Mouse (Mus musculus) kidney, adult 8-10 months (tissue): ENCODE data around the gene Sorcs2.

Source experiments
- DNase-seq, 2 experiments: peaks; one replicate each; pipeline ENCODE4 v3.0.0; 2022

Gene Sorcs2

DNA sequence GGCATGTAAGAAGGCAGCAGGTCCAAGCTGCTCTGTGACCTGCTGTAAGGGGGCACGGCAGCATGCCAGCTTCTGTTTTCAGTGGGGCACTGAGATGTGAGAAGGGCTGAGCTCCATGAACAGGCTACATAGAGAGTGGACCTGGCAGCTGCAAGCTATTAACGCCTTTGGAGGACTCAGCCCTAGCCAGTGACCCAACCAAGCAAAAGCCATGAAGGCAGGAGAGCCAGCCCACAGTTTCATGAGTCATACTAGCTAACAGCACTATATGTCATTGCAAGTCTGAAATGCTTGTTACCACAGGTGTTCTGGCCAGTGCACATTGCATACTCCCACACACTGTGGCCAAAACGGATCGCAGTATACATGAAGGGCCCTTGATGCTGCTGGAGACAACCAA lies 41.3 kb downstream of the Sorcs2 start:
- no peak for DNase-seq

DNA sequence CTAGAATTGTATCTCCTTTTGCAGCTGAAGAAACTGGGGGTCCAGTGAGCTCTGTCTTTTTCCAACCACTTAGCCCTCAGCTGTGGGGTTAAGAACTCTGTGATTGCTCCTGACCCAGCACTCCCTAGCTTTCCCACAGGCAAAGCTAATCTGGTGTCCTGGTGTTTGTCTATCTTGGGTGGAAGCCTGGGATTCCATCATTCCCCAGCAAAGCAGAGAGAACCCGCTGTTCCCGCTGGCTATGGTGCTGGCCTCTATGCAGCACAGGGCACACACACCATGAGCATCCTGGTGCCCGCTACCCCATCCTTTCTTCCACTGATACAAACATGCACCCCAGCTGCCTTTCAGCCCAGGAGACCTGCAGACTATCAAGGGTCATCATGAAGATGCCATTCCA lies 42.3 kb downstream of the Sorcs2 start:
- DNase-seq: no peak

GRCm38 (mm10) chr5:36353679-36354078 lies 44.3 kb downstream of the Sorcs2 start:
- DNase-seq: no peak

DNA sequence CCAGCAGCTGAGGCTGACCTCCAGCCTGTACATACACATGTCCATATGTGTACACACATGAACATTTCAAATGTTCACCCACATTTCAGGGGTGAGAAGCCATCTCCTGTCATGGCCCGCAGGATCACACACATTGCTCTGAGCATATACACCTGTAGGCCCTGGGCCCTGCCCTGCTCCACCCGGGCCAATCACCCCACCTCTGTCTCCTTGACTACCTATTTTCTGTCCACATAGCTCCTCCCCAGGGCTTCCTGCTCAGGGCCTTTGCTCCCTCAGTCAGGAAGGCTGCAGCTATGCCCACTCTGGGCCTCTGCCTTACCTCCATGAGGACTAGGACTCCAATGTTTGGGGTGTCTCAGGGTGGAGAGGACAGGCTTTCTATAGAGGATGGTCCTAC lies 44.7 kb downstream of the Sorcs2 start:
- DNase-seq: no peak

DNA sequence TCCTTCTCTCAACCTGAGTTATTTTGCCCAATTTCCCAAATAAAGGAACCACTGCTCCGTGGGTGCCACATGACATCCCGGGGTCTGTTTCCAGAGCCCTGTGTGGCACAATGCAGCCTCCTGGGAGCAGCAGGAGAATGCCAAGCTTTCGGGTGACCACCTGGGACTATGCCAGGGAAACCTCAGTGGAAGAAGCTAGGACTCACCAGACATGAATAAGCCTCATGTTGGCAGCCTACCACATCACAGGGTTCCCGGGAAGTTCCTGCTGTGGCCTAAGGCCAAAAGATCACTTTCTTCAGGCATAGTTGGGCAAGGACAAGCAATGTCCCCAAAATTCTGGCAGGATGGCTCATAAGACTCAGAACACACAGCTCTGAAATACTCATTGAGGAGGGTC lies 51.2 kb downstream of the Sorcs2 start:
- DNase-seq: no peak

GRCm38 (mm10) chr5:36339283-36339682 lies 58.7 kb downstream of the Sorcs2 start:
- DNase-seq: no peak

DNA sequence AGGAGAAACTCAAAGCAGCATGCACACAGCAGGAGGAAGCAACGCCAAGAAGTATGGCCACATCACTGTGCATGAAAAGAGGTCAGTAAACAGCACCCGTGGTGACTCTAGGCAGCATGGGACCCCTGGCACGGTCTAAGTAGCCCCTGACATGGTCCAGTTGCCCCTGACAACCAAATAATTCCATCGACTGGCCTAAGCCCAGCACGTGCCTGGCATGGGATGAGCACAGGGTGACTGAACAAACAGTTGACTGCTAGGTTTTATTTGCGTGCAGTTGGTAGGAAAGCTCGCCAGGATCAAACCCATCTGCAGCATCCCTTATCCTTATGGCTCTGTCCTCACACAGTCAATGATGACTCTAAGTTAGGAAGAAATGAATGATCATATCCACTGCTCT lies 61.7 kb downstream of the Sorcs2 start:
- no peak for DNase-seq

DNA sequence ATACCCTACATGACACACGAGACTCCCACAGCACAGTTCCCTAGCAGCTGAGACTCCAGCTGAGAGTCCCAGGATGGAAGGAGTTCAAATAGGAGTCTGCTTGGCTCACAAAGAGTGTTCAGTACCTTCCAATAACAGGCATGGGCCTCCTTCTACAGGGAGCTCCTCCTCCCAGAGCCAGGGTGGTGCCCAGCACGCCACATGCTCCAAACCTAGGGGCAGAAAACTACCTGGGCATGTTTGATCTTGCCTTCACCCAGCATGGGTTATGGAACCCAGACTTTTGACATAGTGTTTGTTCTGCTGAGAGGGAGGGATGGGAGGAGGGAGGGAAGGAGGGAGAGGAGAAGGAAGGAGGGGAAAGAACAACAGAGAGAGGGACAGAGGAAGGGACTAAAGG lies 62.3 kb downstream of the Sorcs2 start:
- no peak for DNase-seq

DNA sequence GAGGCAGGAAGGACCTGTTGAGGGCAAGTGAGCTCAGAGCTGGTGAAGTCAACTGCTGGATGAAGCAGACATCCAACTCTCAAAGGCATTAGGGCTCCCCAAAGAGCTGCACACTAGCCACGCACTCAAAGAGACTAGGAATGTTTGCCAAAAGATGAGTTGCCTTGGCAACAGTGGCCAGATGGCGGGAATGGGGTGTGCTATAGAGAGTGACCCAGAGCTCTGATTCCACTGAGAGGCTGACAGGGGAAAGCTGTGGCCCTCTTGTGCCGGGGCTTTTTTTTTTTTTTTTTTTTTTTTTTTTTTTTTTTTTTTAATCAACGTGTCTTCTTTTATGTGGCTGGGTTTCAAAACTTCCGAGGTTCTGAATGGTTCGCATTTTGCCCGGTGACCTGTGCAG lies 63.7 kb downstream of the Sorcs2 start:
- DNase-seq: no peak

GRCm38 (mm10) chr5:36330472-36331155 lies 67.3 kb downstream of the Sorcs2 start:
- DNase-seq: peak; percentile 75 to 86

GRCm38 (mm10) chr5:36326057-36327010 lies 71.6 kb downstream of the Sorcs2 start:
- no peak for DNase-seq

GRCm38 (mm10) chr5:36324140-36324572 lies 73.8 kb downstream of the Sorcs2 start:
- no peak for DNase-seq

GRCm38 (mm10) chr5:36323526-36323925 lies 74.4 kb downstream of the Sorcs2 start:
- DNase-seq: peak; percentile 52 to 81

GRCm38 (mm10) chr5:36321581-36321980 lies 76.4 kb downstream of the Sorcs2 start:
- DNase-seq: no peak

DNA sequence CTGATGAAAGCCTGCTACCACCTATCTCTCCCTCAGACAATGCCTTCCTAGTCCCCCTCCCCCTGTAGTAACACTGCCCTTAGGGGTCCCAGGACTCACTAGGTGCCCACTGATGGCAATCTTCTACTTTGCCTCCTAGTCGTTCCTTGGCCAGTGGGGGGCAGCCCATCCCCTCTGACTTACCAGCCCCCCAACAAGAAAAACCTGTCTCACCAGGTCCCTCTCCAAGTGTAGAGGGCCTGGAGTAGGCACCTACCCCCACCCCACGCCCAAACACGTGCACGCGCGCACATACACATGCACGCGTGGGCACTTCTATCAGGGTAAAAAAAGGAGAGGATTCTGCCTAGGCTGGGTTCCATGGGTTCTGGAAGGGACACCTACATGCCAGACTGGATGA lies 77.3 kb downstream of the Sorcs2 start:
- no peak for DNase-seq

DNA sequence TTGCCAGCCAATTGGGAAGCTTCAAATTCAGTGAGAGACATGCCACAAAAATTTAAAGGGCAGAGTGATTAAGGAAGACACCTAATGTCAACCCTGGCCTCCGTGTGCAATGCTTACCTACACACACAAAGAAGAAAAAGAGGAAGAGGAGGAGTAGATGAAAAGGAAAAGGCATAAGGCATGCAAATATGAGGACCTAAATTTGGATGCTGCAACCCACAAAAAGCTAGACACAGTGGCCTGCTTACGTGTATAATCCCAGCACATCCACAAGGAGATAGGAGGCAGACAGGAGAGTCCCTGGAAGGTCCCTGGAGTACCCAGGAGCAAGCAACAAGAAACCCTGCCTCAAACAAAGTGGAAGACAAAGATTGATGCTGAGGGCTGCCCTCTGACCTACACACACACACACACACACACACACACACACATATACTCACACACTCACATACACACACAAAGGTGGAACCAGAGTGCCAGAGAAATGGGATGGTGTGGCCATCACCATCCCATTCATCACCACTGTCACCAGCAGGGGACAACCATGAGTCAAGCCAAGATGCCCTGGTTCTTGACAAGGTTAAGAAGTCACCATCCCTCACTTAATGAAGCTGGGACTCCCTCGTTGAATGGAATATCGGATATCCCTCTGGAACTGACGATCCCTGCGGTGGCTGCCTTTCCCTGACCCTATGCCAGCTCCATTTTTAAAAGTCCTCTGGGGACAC lies 80.1 kb downstream of the Sorcs2 start:
- no peak for DNase-seq

DNA sequence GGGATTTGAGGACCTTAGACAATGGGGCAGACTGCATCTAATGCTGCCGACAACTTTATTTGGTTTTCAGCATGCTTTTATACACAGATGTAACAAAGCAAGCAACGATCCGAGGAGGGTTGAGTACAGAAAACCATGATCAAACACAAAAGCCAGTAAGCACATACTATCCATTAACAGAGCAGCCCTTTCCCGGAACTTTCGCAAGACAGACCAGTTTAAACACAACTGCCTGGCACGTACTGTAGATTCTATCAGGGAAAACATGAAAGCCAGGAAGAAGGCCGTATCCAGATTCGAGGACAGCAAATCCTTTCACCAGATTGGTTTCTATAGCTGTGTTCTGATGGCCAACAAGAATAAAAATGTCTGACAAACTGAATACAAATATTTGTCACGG lies 82.8 kb downstream of the Sorcs2 start:
- DNase-seq: no peak

- DNase-seq: peak; percentile 56 to 59
Measured at GRCm38 (mm10) chr5:36313353-36314079, 84.4 kb downstream of the Sorcs2 start.

DNA sequence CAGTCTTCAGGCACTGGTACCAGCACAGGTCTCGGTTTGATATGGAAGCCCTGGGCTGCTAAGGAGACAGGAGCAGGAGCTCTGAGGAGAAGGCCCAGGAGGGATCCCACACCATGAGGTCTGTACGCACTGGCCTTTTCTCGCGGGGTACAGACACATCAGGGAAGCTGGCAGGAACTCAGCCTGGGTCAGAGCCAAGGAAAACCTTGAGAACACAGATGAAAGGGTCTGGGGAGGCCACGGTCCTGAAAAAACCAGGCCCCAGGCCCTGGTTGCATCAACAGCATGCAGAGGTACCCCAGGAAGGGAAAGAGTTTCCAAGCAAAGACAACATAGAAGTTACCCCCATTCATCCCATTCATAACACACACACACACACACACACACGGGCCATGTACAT lies 85.0 kb downstream of the Sorcs2 start:
- no peak for DNase-seq

DNA sequence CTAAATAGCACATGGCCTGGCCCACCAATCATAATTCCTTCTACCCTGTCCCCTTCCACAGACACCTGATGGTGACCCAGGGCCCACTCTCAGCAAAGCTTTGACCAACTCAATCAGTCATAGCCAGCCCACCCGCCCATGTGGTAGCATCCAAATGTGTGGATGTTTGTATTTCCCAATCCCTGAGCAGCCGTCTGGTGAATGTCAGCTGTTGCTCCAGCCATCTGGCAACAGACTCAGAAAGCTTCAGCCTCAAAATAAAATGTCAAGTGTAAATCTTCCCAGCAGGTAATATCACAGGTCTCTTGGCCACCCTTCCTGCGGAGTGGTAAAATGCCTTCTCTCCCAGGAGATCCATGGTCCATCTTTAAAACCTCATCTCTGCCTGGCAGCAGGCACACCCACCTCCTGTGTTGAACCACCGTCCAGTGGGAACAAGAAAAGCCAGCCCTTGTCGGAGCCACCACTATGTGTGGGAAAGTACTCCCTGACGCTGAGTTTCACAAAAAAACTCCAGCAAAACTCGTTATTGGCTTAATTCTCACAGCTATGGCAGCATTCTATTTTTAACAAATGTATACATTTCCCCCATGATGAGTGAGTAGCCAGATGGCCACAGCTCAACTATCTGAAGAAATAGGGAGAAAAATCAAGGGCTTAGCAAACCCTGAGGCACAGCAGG lies 93.5 kb downstream of the Sorcs2 start:
- no peak for DNase-seq

GRCm38 (mm10) chr5:36301166-36301565 lies 96.8 kb downstream of the Sorcs2 start:
- no peak for DNase-seq

DNA sequence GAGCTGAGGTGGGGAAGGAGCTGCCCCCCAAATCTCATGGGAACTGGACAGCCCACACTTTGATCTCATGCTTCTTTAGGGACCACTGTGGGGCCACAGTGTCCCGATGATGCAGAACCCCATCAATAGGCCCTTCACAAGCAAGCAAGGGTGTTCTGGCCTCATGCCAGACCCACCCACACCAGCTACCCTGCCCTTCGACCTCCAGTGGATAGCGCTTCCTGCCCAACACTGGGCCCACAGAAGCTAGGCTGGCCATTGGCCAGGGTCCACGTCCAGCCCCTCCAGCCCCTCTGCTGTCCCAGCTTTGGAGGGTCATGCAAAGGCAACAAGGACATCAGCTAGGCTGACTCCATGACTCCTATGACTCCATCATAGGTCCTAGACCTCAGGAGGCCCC lies 99.9 kb downstream of the Sorcs2 start:
- DNase-seq: no peak
